Mouse (Mus musculus) mesoderm, embryonic 11.5 days (tissue): ENCODE data around the gene Taf1a.

Experiments
- DNase-seq: peaks from one replicate; pipeline ENCODE4 v3.0.0-alpha.2; 2012; ENCODE audit warnings: low read depth, low spot score

Taf1a gene

GRCm38 (mm10) chr1:183414081-183414727 lies 25.4 kb downstream of the Taf1a start:
- no peak for DNase-seq

- no peak for DNase-seq
These were observed 29.1 kb downstream of the Taf1a start, which contains the start of gene Hhipl2 for GRCm38 (mm10) chr1:183417873-183418272. Gene Hhipl2 (plus strand): TSS chr1:183418215.

- DNase-seq, result no peak
These were observed 31.0 kb downstream of the Taf1a start for GRCm38 (mm10) chr1:183419741-183420140.

- no peak for DNase-seq
These were observed 31.5 kb downstream of the Taf1a start for GRCm38 (mm10) chr1:183420296-183420695.

GRCm38 (mm10) chr1:183424100-183424499 lies 35.3 kb downstream of the Taf1a start:
- no peak for DNase-seq

GRCm38 (mm10) chr1:183434918-183435317 lies 46.1 kb downstream of the Taf1a start:
- DNase-seq, result no peak

GRCm38 (mm10) chr1:183439036-183439435 lies 50.3 kb downstream of the Taf1a start:
- peak; percentile 39 for DNase-seq

GRCm38 (mm10) chr1:183442015-183442774 lies 53.4 kb downstream of the Taf1a start:
- DNase-seq, result peak; percentile 92

- DNase-seq, result no peak
These were observed 64.3 kb downstream of the Taf1a start for GRCm38 (mm10) chr1:183453066-183453465.
